Mouse (Mus musculus): ENCODE results near the gene Ak1. TPM values are rescaled to one million over a fixed set of nuclear protein-coding genes. Genes with fewer than 3 reads are reported as not detected.

Ak1 gene
- polyA plus RNA-seq, 1 experiment from 2014 or later: 31.7 TPM

GRCm38 (mm10) chr2:32636617-32637016, 15.1 kb downstream of the Ak1 start:
- DNase-seq (ENCODE audit: low spot score): no peak
- WGBS: 89% methylated on average over 7 of the region's 7 CpGs
- no peaks in the 10 kb centered on the region for H3K36me3 ChIP-seq (ENCODE audit: insufficient read depth, low read length)
- no peak for TF ChIP-seq CTCF (IDR thresholded peaks at IDR 0.05)
- no peak overlapping the region for H3K9ac ChIP-seq (replicated peaks; ENCODE audit: low read depth)
- no peak overlapping the region for H3K4me2 ChIP-seq (replicated peaks; ENCODE audit: low read depth, low read length)
- no peaks in the 10 kb centered on the region for H3K9me3 ChIP-seq (ENCODE audit: low read length)
- 0 out of 2 replicates have a peak overlapping the region, but pooled peaks have one; percentile 38 for H3K27ac ChIP-seq (ENCODE audit: low read length)
- H3K4me3 ChIP-seq (ENCODE audit: low read depth, low read length): no peak overlapping the region
- H3K4me1 ChIP-seq (ENCODE audit: insufficient read depth, low read depth, low read length): 0 out of 2 replicates have a peak, but pooled peaks cover 6% of the 10 kb centered on the region
- ATAC-seq: no peak
- H3K27me3 ChIP-seq (replicated peaks; ENCODE audit: insufficient read depth, low read length): no peaks in the 10 kb centered on the region

DNA sequence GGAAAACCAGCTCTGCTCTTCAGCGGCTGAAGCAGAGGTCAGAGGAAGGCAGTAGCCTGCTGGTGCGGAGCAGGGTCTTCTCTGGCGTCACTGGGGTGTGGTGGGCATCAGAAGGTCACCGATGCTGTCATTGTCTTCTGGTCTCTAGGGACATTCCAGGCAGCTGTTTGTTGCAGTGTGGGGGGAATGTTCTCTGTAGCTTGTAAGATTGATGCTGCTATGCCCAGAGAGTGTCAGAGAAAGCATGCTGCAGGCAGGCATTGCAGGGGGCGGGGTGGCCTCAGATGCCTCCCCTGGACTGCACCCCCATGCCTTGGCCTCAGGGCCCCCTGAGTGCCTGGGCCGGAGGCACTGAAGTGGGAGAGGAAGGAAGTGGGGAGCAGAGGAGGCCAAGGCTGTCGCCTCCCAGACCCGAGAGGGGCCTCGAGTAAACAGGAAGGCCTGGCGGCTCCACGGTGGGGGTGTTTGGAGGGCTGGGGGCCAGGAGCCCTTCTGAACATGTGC, 16.3 kb downstream of the Ak1 start:
- Histone ChIP-seq H3K9me3 (ENCODE audit: low read length) (no peaks in the 10 kb centered on the region), H3K4me1 (ENCODE audit: insufficient read depth, low read depth, low read length) (peaks cover 7% of the 10 kb centered on the region; the same call in 1 of the 2 replicates), H3K27me3 (replicated peaks; ENCODE audit: insufficient read depth, low read length) (no peaks in the 10 kb centered on the region), H3K36me3 (ENCODE audit: insufficient read depth, low read length) (no peaks in the 10 kb centered on the region), H3K9ac (replicated peaks; ENCODE audit: low read depth) (no peak overlapping the region), H3K27ac (ENCODE audit: low read length) (peak overlapping the region; percentile 65), H3K4me2 (replicated peaks; ENCODE audit: low read depth, low read length) (no peak overlapping the region), H3K4me3 (ENCODE audit: low read depth, low read length) (no peak overlapping the region)
- peak; percentile 90 for ATAC-seq
- TF ChIP-seq CTCF (IDR thresholded peaks at IDR 0.05) (no peak; the same call in 1 of the 2 replicates), EP300 (IDR thresholded peaks at IDR 0.05) (peak; percentile 85; the same call in 1 of the 2 replicates)
- WGBS: 13% methylated on average over 10 of the region's 11 CpGs
- DNase-seq (ENCODE audit: low spot score): peak; percentile 80

DNA sequence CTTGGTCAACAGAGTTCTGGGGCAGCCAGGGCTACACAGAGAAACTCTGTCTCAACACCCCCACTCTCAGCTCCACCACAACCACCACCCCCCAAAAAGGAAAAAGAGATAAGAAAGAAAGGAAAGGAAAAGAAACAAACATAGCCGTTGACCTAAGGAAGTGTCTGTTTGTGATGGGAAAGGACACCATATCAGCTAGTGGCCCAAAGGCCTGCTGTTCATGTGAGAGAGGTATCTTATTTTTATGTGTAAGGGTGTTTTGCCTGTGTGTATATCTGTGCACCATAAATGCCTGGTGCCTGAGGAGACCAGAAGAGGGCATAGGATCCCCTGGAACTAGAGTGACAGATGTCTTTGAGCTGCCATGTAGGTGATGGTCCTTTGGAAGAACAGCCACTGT, 18.1 kb downstream of the Ak1 start:
- 33% methylated on average over 1 of the region's 1 CpGs for WGBS
- no peak overlapping the region for H3K4me2 ChIP-seq (replicated peaks; ENCODE audit: low read depth, low read length)

DNA sequence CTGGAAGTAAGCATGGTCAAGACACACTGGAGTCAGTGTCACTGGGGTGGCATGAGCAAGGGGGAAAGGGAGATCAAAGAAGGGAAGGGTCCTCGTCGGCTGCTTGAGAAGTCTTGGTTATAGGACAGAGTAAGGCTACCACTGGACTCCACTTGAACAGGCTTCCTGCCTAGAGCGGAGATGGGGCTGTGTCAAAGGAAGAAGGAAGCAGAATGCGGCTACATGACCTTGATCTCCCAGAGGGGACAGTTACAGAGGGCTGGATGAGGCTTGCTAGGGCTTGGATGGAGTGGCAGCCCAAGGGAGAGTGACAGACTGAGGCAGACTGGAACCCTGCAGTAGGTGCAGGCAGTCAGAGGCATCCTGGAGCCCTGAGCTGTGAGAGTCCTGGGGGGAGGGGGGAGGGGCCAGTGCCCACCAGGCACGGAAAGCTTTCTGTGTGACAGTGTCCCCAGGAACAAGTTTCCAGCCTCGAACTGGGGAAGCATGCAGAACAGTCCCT, 19.0 kb downstream of the Ak1 start:
- no peaks in the 10 kb centered on the region for H3K27me3 ChIP-seq (replicated peaks; ENCODE audit: insufficient read depth, low read length)
- TF ChIP-seq CTCF (IDR thresholded peaks at IDR 0.05) (no peak), EP300 (IDR thresholded peaks at IDR 0.05) (no peak)
- no peak for ATAC-seq
- no peak overlapping the region for H3K27ac ChIP-seq (ENCODE audit: low read length)
- no peaks in the 10 kb centered on the region for H3K36me3 ChIP-seq (ENCODE audit: insufficient read depth, low read length)
- no peak overlapping the region for H3K4me3 ChIP-seq (ENCODE audit: low read depth, low read length)
- peaks cover 7% of the 10 kb centered on the region; the same call in 1 of the 2 replicates for H3K4me1 ChIP-seq (ENCODE audit: insufficient read depth, low read depth, low read length)
- H3K9me3 ChIP-seq (ENCODE audit: low read length): no peaks in the 10 kb centered on the region
- DNase-seq (ENCODE audit: low spot score): no peak
- no peak overlapping the region for H3K9ac ChIP-seq (replicated peaks; ENCODE audit: low read depth)
- no peak overlapping the region for H3K4me2 ChIP-seq (replicated peaks; ENCODE audit: low read depth, low read length)
- WGBS: 51% methylated on average over 6 of the region's 6 CpGs

More for the DNA sequence above, 18.1 kb downstream of the Ak1 start:
- TF ChIP-seq EP300 (IDR thresholded peaks at IDR 0.05) (no peak), CTCF (IDR thresholded peaks at IDR 0.05) (no peak; the same call in 1 of the 2 replicates)
- H3K9ac ChIP-seq (replicated peaks; ENCODE audit: low read depth): no peak overlapping the region
- DNase-seq (ENCODE audit: low spot score) (no peak), ATAC-seq (no peak)
- H3K4me1 ChIP-seq (ENCODE audit: insufficient read depth, low read depth, low read length): peaks cover 7% of the 10 kb centered on the region; the same call in 1 of the 2 replicates
- no peaks in the 10 kb centered on the region for H3K9me3 ChIP-seq (ENCODE audit: low read length)
- H3K36me3 ChIP-seq (ENCODE audit: insufficient read depth, low read length): no peaks in the 10 kb centered on the region
- H3K27ac ChIP-seq (ENCODE audit: low read length): no peak overlapping the region
- no peaks in the 10 kb centered on the region for H3K27me3 ChIP-seq (replicated peaks; ENCODE audit: insufficient read depth, low read length)
- no peak overlapping the region for H3K4me3 ChIP-seq (ENCODE audit: low read depth, low read length)

- Histone ChIP-seq H3K4me3 (ENCODE audit: low read depth, low read length) (no peak overlapping the region), H3K4me2 (replicated peaks; ENCODE audit: low read depth, low read length) (no peak overlapping the region), H3K27me3 (replicated peaks; ENCODE audit: insufficient read depth, low read length) (no peaks in the 10 kb centered on the region), H3K9me3 (ENCODE audit: low read length) (no peaks in the 10 kb centered on the region), H3K4me1 (ENCODE audit: insufficient read depth, low read depth, low read length) (peaks cover 12% of the 10 kb centered on the region; the same call in 1 of the 2 replicates), H3K36me3 (ENCODE audit: insufficient read depth, low read length) (no peaks in the 10 kb centered on the region), H3K9ac (replicated peaks; ENCODE audit: low read depth) (no peak overlapping the region), H3K27ac (ENCODE audit: low read length) (no peak overlapping the region)
- ATAC-seq (no peak), DNase-seq (ENCODE audit: low spot score) (no peak)
- WGBS: 65% methylated on average over 5 of the region's 5 CpGs
- TF ChIP-seq EP300 (IDR thresholded peaks at IDR 0.05): no peak
- TF ChIP-seq CTCF (IDR thresholded peaks at IDR 0.05): no peak
Observed at GRCm38 (mm10) chr2:32641810-32642209, 20.3 kb downstream of the Ak1 start.

DNA sequence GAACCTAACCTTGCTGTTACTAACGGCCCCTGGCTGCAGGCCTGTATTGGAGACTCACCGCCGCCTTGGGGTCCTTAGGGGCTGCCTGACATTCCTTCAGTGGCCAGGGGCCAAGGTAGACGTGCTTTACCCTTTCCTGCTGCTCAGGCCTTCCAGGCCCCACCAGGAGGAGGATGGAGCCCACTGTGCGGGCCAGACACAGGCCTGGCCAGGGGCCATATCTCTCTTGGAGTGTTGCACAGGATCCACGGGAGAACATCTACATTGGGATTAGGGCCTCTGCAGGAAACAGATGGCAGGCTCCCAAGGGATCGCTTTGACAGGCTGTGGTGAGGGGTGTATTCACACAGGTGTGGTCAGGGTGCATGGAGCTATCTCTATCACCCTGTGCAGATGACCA, 21.3 kb downstream of the Ak1 start:
- TF ChIP-seq EP300 (IDR thresholded peaks at IDR 0.05) (no peak), CTCF (IDR thresholded peaks at IDR 0.05) (no peak)
- Histone ChIP-seq H3K9ac (replicated peaks; ENCODE audit: low read depth) (no peak overlapping the region), H3K4me2 (replicated peaks; ENCODE audit: low read depth, low read length) (no peak overlapping the region), H3K9me3 (ENCODE audit: low read length) (no peaks in the 10 kb centered on the region), H3K27ac (ENCODE audit: low read length) (0 out of 2 replicates have a peak overlapping the region, but pooled peaks have one; percentile 3), H3K4me1 (ENCODE audit: insufficient read depth, low read depth, low read length) (peaks cover 12% of the 10 kb centered on the region; the same call in 1 of the 2 replicates), H3K36me3 (ENCODE audit: insufficient read depth, low read length) (no peaks in the 10 kb centered on the region), H3K27me3 (replicated peaks; ENCODE audit: insufficient read depth, low read length) (no peaks in the 10 kb centered on the region), H3K4me3 (ENCODE audit: low read depth, low read length) (no peak overlapping the region)
- DNase-seq (ENCODE audit: low spot score) (no peak), ATAC-seq (no peak)
- WGBS: 38% methylated on average over 7 of the region's 7 CpGs
